Mouse (Mus musculus) gastrocnemius, postnatal 4 days (tissue): ENCODE results near the gene Tmem185b. TPM values are rescaled to one million over a fixed set of nuclear protein-coding genes. Genes with fewer than 3 reads are reported as not detected.

ENCODE experiments used
- DNase-seq, 2 experiments: peaks; one replicate each; pipeline ENCODE4 v3.0.0; 2021 to 2022; ENCODE audit warnings: low spot score in 2 of 2, mixed read lengths in 2 of 2
- total RNA-seq, 2 experiments: library from RNA; stranded (reverse); gene quantifications; 2 replicates each; pipeline ENCODE4 v1.2.3; 2021

Tmem185b gene
- total RNA-seq, 2 experiments from 2014 or later = 9.0 to 9.2 TPM

DNA sequence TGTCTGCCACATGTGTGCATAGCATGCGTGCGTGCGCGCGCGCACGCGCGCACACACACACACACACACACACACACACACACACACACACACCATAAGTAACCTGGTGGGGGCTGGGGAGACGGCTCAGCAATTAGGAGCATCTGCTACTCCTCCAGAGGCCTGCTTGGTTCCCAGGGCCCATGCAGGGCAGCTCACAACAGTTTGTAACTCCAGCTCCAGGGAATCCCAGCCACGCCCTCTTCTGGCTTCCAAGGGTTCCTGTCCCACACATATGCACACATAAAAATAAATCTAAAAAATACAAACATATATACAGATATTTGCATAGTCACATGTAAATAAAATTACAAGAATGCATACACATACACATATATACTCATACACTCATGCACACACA, 23.2 kb upstream of the Tmem185b start:
- no peak for DNase-seq

DNA sequence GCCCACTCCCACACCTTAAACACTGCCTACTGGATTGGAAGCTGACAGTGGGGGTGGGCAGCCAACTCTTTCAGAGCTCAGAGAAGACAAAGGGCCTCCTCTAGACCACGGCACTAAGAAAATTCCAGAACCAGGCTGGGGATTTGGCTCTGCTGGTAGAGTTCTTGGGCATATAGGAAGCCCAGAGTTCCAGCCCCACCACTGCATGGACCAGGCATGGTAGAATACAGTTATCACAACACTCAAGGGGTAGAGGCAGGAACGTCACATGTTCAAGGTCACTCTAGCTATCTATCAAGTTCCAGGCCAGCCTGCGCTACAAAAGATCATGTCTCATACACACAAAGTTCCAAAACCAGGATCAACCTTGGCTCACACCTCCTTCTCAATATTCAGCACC, 22.8 kb upstream of the Tmem185b start:
- DNase-seq = no peak

GRCm38 (mm10) chr1:119503808-119504207, 22.2 kb upstream of the Tmem185b start:
- DNase-seq = no peak

- peak; percentile 84 to 96 for DNase-seq
Observed at GRCm38 (mm10) chr1:119504260-119505062, 21.5 kb upstream of the Tmem185b start, which contains the start of gene Ralb. Ralb (minus strand) TSS chr1:119504794.

DNA sequence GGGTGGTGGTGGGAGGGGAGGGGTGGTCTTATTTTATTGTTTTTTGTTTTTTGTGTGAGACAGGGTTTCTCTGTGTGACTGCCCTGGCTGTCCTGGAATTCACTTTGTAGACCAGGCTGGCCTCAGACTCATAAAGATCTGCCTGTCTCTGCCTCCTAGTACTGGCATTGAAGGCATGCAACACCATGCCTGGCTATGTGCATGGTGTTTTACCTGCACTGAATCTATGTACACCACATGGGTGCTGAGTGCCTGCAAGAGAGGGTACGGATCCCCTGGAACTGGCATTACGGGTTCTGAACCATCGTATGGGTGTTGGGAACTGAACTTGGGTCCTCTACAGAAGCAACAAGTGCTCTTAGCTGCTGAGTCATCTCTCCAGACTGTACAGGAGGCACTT, 20.0 kb upstream of the Tmem185b start:
- DNase-seq = no peak

DNA sequence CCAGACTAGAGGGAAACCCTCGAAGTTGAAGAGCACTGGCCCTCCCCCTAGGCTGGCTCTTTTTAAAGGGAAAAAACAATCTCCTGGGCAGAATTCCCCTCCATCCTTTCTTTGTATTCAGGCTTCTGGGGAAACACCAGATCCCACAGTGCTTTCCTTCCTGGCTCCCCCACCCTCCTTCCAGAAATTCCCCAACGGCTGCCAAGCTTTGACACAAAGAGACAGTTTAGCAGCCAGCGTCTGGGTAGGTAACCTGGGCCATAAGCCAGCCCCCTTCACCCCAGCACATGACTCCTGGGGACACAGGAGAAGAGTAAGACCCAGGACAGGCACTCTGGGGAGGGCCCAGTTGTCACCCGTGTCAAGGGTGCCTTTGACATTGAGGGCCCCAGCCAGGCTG, 17.4 kb upstream of the Tmem185b start:
- no peak for DNase-seq

DNA sequence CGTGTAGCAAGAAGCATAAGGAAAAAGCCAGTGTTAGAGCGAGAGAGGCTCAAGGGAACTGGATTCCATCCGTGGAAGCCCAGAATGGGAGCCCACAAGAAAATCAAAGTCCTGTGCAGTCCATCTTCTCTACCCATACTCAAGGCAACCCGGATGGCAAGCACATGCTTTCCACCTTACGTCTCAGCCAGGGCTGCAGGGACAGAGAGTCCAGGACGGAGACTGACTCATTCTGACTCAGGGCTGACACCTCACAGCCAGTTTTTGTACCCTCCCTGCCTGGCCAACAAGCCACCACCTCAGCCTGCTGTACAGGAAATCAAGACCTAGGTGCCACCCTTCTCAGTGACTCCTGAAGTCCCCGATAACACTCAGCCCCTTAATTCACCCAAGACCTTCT, 16.5 kb upstream of the Tmem185b start:
- no peak for DNase-seq

DNA sequence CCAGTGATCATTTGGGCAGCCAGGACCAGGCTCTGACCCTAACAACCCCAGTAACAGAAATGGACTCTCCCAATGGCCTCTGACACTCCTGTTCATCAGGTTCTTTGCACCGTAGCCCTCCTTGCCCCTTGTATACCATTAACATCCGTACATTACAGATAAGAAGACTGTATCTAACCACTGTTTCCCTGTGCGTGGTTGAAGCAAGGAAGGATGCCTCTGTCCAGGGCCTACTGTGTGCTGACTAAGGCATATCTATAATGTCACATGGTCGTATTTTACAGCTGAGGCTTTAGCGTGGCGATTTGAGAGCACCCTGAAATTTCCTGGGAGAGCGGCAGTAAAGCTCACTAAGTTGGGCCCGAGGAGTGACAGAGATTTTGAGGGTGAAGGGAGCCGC, 15.6 kb upstream of the Tmem185b start:
- no peak for DNase-seq

DNA sequence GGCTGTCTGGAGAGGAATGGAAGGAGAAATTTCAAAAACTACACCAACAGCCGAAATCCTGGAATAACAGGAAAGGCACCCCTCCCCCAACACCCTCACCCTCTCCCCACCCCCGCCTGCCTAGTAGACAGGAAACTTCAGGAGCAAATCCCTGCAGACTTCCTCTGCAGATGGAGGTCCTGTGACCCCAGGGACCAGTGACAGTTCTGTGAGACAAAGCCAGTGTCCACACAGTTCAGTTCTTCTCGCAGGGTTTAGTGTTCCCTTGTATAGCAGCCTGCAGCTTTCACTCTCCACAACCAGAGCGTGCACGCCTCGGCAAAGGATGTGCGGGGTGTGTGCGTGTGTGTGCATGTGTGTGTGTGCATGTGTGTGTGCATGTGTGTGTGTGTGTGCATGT, 15.1 kb upstream of the Tmem185b start:
- DNase-seq = no peak

GRCm38 (mm10) chr1:119518060-119518459, 7.9 kb upstream of the Tmem185b start:
- no peak for DNase-seq

GRCm38 (mm10) chr1:119518786-119519185, 7.2 kb upstream of the Tmem185b start:
- DNase-seq = no peak

GRCm38 (mm10) chr1:119519286-119519685, 6.7 kb upstream of the Tmem185b start:
- DNase-seq = no peak

GRCm38 (mm10) chr1:119521029-119521428, 4.9 kb upstream of the Tmem185b start:
- no peak for DNase-seq

DNA sequence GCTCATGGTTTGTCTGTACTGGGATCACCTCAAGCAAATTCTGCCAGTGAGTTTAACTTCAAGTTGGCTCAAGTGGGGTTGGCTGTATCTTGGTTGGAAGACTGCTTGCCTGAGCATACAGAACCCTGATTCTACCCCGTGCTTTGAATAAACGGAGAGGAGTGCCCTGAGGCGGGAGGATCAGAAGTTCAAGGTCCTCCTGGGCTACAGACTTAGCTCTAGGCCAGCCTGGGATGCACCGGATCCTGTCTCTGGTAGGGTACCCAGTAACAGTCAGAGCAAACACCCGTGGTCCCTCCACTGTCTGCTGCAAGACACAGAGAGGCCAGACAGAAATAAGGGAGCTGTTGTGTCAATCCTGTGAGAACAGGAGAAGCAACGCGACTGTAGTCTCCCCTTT, 4.3 kb upstream of the Tmem185b start:
- no peak for DNase-seq

GRCm38 (mm10) chr1:119522726-119523125, 3.2 kb upstream of the Tmem185b start:
- DNase-seq = no peak

DNA sequence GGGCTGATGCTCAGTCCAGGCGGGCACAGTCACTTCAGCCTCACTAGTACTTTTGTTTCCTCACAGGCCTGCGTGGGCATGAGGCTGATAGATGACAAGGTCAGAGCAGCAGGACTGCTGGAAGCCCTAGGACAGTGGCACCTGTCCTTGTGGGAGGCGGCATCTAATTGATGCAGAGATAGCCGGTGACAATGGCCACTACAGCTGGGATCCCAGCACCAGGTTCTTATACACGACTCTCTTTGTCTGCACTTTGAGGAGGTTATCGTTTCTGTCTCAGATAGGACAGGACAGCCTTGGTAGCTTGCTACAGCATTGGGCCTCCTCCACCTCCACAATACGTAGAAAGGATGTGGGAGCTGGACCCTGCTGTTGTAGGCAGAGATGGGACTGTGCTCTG, 2.6 kb upstream of the Tmem185b start:
- no peak for DNase-seq

DNA sequence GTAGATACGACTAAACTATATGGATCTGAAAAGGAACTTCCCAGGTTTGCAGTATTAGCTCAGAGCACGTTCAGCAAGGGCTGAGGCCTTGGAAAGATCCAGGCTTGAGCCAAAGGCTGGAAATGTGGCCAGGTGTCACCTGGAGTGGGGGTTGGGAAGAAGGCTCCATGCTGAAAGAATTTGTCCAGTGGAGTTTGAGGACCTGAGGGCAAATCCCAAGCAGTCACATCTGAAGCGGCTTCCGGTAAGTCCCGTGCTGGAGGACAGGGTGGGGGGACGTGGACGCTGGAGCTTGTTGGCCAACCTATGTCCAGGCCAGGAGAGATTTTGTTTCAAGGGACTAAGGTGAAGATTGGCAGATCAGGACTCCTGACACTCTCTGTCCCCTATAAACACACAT, 2.1 kb upstream of the Tmem185b start:
- DNase-seq = no peak

GRCm38 (mm10) chr1:119525004-119525444, 936 bp upstream of the Tmem185b start:
- peak; percentile 30 to 58 for DNase-seq

DNA sequence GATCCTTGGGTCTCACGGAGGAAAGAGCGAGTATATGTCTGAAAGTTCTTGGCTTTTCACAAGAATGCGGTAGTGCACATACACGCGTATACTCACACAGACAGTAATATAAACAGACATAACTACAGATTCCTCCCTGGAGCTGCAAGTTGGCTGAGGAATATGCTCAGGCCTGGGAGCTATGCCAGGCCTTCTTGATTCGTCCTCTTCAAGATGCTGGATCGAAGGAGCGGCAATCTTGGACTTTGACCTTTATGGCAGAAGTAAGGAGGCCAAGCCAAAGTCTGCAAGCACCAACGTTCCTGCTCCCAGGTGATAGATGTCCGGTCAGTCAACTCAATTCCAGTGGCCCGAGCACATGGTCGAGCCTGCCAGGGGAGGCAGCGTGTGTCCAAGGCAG, 5.0 kb downstream of the Tmem185b start:
- no peak for DNase-seq

DNA sequence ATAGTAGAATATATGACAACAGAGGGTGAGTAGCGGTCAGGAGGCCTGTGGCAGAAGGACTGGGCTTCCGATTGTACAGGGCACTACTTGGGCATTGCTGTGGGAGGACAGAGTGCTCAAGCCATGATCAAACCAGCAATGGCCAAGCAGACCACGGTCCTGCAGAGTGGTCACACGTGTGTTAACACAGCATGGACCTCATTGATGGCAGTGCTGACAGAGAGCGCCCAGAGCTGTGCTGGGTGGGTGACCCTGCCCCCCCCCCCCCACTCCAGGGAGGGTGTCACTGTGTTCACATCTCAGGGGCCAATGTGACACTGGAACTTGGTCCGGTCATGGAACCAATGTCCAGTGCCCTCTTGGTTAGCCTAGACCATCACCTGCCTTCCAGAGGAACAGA, 6.2 kb downstream of the Tmem185b start:
- no peak for DNase-seq

GRCm38 (mm10) chr1:119533093-119533805, 7.3 kb downstream of the Tmem185b start:
- DNase-seq = no peak

- DNase-seq = no peak
Observed at GRCm38 (mm10) chr1:119534341-119534740, 8.4 kb downstream of the Tmem185b start.

GRCm38 (mm10) chr1:119536122-119536521, 10.2 kb downstream of the Tmem185b start:
- DNase-seq = no peak
